Mouse (Mus musculus) intestine, postnatal 0 days (tissue): ENCODE results near the gene Borcs7. TPM values are rescaled to one million over a fixed set of nuclear protein-coding genes. Genes with fewer than 3 reads are reported as not detected.

Experiments used
- ATAC-seq: fragments of 200-750 bp; cut with Nextera tagmentation; 2 replicates; pipeline ENCODE4 v1.8.0; 2017; ENCODE audit warnings: mild to moderate bottlenecking, moderate TSS enrichment, moderate library complexity
- H3K27ac ChIP-seq: fragments of 300-500 bp; sonication (generic); 2 replicates; pipeline ENCODE4 v1.5.1; 2014; ENCODE audit warnings: mild to moderate bottlenecking, low read depth, low read length, moderate library complexity
- H3K27me3 ChIP-seq: fragments of 300-500 bp; sonication (generic); replicated peaks from 2 replicates; pipeline ENCODE4 v1.6.1; 2014; ENCODE audit warnings: low read length, mixed read lengths; ENCODE audit not compliant: control insufficient read depth, insufficient read depth
- H3K36me3 ChIP-seq: fragments of 300-500 bp; sonication (generic); 2 replicates; pipeline ENCODE4 v1.6.1; 2014; ENCODE audit warnings: mild to moderate bottlenecking, moderate library complexity; ENCODE audit not compliant: control insufficient read depth, insufficient read depth
- H3K4me1 ChIP-seq: fragments of 300-500 bp; sonication (generic); replicated peaks from 2 replicates; pipeline ENCODE4 v1.6.1; 2014; ENCODE audit warnings: antibody characterized with exemption, low read length, mixed read lengths; ENCODE audit not compliant: control insufficient read depth, insufficient read depth
- H3K4me2 ChIP-seq: fragments of 300-500 bp; sonication (generic); replicated peaks from 2 replicates; pipeline ENCODE4 v1.6.1; 2014; ENCODE audit warnings: low read depth, mild to moderate bottlenecking, moderate library complexity
- H3K4me3 ChIP-seq: fragments of 300-500 bp; sonication (generic); 2 replicates; pipeline ENCODE4 v1.5.1; 2014; ENCODE audit warnings: low read depth, low read length
- H3K9ac ChIP-seq: fragments of 300-500 bp; sonication (generic); 2 replicates; pipeline ENCODE4 v1.6.1; 2014; ENCODE audit warnings: mild to moderate bottlenecking, low read depth, low read length
- H3K9me3 ChIP-seq: fragments of 300-500 bp; sonication (generic); 2 replicates; pipeline ENCODE4 v1.6.1; 2016; ENCODE audit warnings: mixed run types; ENCODE audit not compliant: control insufficient read depth
- CTCF ChIP-seq: sonication (generic); IDR thresholded peaks from 2 replicates; pipeline ENCODE4 v1.5.1; 2016; ENCODE audit warnings: low read depth, mild to moderate bottlenecking, control low read depth, antibody characterized with exemption, moderate library complexity
- WGBS: fragments of 180-500 bp; shearing (Covaris S2); extraction: QIAGEN DNeasy Blood & Tissue Kit; methylation state at CpG from one replicate; pipeline ENCODE4 v1.1.7; 2014; 5-methylcytosine and 5-hydroxymethylcytosine counted together
- polyA plus RNA-seq: library from polyadenylated mRNA; unstranded; fragments of >200 nt; fragmentation: Nextera tagmentation; extraction: Ambion mirVana; gene quantifications from 2 replicates; pipeline ENCODE4 v1.2.1, GENCODE M21; 2015

Gene Borcs7
- polyA plus RNA-seq, 1 experiment from 2014 or later, result 13.5 TPM

- WGBS, result 81% methylated on average over 2 of the region's 2 CpGs
- H3K36me3 ChIP-seq, result no peaks in the 10 kb centered on the region; the same call in 1 of the 2 replicates
- H3K4me1 ChIP-seq, result 0 out of 2 replicates have a peak, but pooled peaks cover 3% of the 10 kb centered on the region
- H3K9ac ChIP-seq, result no peak overlapping the region
- no peak overlapping the region for H3K4me3 ChIP-seq
- H3K9me3 ChIP-seq, result no peaks in the 10 kb centered on the region
- H3K27me3 ChIP-seq, result no peaks in the 10 kb centered on the region
- no peak overlapping the region for H3K27ac ChIP-seq
- no peak for ATAC-seq
- H3K4me2 ChIP-seq, result no peak overlapping the region
- TF ChIP-seq CTCF, result no peak
Measured at GRCm38 (mm10) chr19:46691078-46691477, 1.4 kb downstream of the Borcs7 start.

- Histone ChIP-seq H3K9ac (no peak overlapping the region), H3K4me2 (no peak overlapping the region), H3K4me3 (no peak overlapping the region), H3K4me1 (0 out of 2 replicates have a peak, but pooled peaks cover 3% of the 10 kb centered on the region), H3K36me3 (no peaks in the 10 kb centered on the region; the same call in 1 of the 2 replicates), H3K27ac (no peak overlapping the region), H3K9me3 (no peaks in the 10 kb centered on the region), H3K27me3 (no peaks in the 10 kb centered on the region)
- no peak for TF ChIP-seq CTCF
- WGBS, result 89% methylated on average over 4 of the region's 4 CpGs
- no peak for ATAC-seq
Measured at GRCm38 (mm10) chr19:46693146-46693545, 3.4 kb downstream of the Borcs7 start.

GRCm38 (mm10) chr19:46696482-46696881 lies 6.8 kb downstream of the Borcs7 start:
- no peak for TF ChIP-seq CTCF

GRCm38 (mm10) chr19:46696943-46697342 lies 7.2 kb downstream of the Borcs7 start:
- no peak overlapping the region for H3K9ac ChIP-seq
- H3K4me3 ChIP-seq, result no peak overlapping the region
- ATAC-seq, result no peak
- WGBS, result 92% methylated on average over 7 of the region's 7 CpGs
- no peaks in the 10 kb centered on the region; the same call in 1 of the 2 replicates for H3K36me3 ChIP-seq
- H3K9me3 ChIP-seq, result no peaks in the 10 kb centered on the region
- H3K4me2 ChIP-seq, result no peak overlapping the region
- H3K27me3 ChIP-seq, result no peaks in the 10 kb centered on the region
- TF ChIP-seq CTCF, result no peak
- H3K4me1 ChIP-seq, result no peaks in the 10 kb centered on the region
- no peak overlapping the region for H3K27ac ChIP-seq

More at GRCm38 (mm10) chr19:46696482-46696881, 6.8 kb downstream of the Borcs7 start:
- H3K9ac ChIP-seq, result no peak overlapping the region
- no peak overlapping the region for H3K4me2 ChIP-seq
- no peaks in the 10 kb centered on the region for H3K4me1 ChIP-seq
- no peak for ATAC-seq
- 96% methylated on average over 8 of the region's 8 CpGs for WGBS
- no peaks in the 10 kb centered on the region for H3K9me3 ChIP-seq
- H3K27ac ChIP-seq, result no peak overlapping the region
- H3K36me3 ChIP-seq, result no peaks in the 10 kb centered on the region; the same call in 1 of the 2 replicates
- no peaks in the 10 kb centered on the region for H3K27me3 ChIP-seq
- no peak overlapping the region for H3K4me3 ChIP-seq

GRCm38 (mm10) chr19:46697840-46698517 lies 8.3 kb downstream of the Borcs7 start:
- H3K27me3 ChIP-seq, result no peaks in the 10 kb centered on the region
- ATAC-seq, result no peak

GRCm38 (mm10) chr19:46699011-46699481 lies 9.3 kb downstream of the Borcs7 start:
- no peak for ATAC-seq
- no peaks in the 10 kb centered on the region for H3K9me3 ChIP-seq

More at GRCm38 (mm10) chr19:46697840-46698517, 8.3 kb downstream of the Borcs7 start:
- Histone ChIP-seq H3K9ac (no peak overlapping the region), H3K4me3 (no peak overlapping the region), H3K4me1 (no peaks in the 10 kb centered on the region), H3K27ac (no peak overlapping the region), H3K9me3 (no peaks in the 10 kb centered on the region), H3K4me2 (no peak overlapping the region), H3K36me3 (no peaks in the 10 kb centered on the region; the same call in 1 of the 2 replicates)
- WGBS, result 63% methylated on average over 19 of the region's 19 CpGs
- TF ChIP-seq CTCF, result no peak

More at GRCm38 (mm10) chr19:46699011-46699481, 9.3 kb downstream of the Borcs7 start:
- WGBS, result 64% methylated on average over 10 of the region's 10 CpGs
- Histone ChIP-seq H3K27me3 (no peaks in the 10 kb centered on the region), H3K4me1 (no peaks in the 10 kb centered on the region), H3K4me2 (no peak overlapping the region), H3K36me3 (no peaks in the 10 kb centered on the region; the same call in 1 of the 2 replicates), H3K27ac (no peak overlapping the region), H3K9ac (no peak overlapping the region), H3K4me3 (no peak overlapping the region)
- no peak for TF ChIP-seq CTCF
